Mouse (Mus musculus): ENCODE data around the gene Tapbpl. TPM values are rescaled to one million over a fixed set of nuclear protein-coding genes. Genes with fewer than 3 reads are reported as not detected.

The Tapbpl gene
- total and polyA plus RNA-seq, 2 experiments from 2014 or later: 4.3 to 6.9 TPM

DNA sequence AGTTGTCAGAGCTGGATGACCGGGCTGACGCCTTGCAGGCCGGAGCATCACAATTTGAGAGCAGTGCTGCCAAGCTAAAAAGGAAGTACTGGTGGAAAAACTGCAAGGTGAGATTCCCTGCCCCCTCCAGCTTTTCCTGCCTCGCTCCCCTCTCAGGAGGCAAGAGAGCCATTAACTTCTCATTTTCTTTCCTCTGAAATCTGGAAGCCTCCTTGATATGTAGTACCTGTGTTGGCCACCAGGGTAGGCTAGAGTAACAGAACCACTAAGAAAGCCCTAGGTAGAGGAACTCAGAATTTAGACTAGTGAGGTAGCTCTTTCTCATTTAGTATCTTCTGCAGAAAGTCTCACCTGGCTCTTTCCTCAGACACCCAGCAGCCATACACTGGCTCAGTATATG is 12.7 kb downstream of the Tapbpl start:
- Histone ChIP-seq H3K4me3 (ENCODE audit: low read depth, low read length) (no peak overlapping the region), H3K9me3 (ENCODE audit: low read length) (no peaks in the 10 kb centered on the region), H3K36me3 (ENCODE audit: insufficient read depth) (no peaks in the 10 kb centered on the region), H3K9ac (no peak overlapping the region), H3K27ac (ENCODE audit: low read depth, low read length) (no peak overlapping the region), H3K27me3 (ENCODE audit: insufficient read depth, low read length) (no peaks in the 10 kb centered on the region), H3K4me1 (ENCODE audit: insufficient read depth) (no peaks in the 10 kb centered on the region), H3K4me2 (ENCODE audit: low read depth) (no peak overlapping the region)
- ATAC-seq (no peak), DNase-seq (peak; percentile 63)
- peak; percentile 83 for TF ChIP-seq CTCF (IDR thresholded peaks at IDR 0.05; ENCODE audit: low read depth)
- WGBS: 73% methylated on average over 4 of the region's 4 CpGs

GRCm38 (mm10) chr6:125217899-125218298 is 13.8 kb downstream of the Tapbpl start:
- WGBS: 75% methylated on average over 11 of the region's 11 CpGs
- H3K4me3 ChIP-seq (ENCODE audit: low read depth, low read length): no peak overlapping the region
- no peaks in the 10 kb centered on the region for H3K4me1 ChIP-seq (ENCODE audit: insufficient read depth)
- DNase-seq (no peak), ATAC-seq (no peak)
- no peak overlapping the region for H3K4me2 ChIP-seq (ENCODE audit: low read depth)
- no peak for TF ChIP-seq CTCF (IDR thresholded peaks at IDR 0.05; ENCODE audit: low read depth)
- no peaks in the 10 kb centered on the region for H3K9me3 ChIP-seq (ENCODE audit: low read length)
- H3K9ac ChIP-seq: no peak overlapping the region
- peaks cover 5% of the 10 kb centered on the region; the same call in 1 of the 2 replicates for H3K27me3 ChIP-seq (ENCODE audit: insufficient read depth, low read length)
- H3K27ac ChIP-seq (ENCODE audit: low read depth, low read length): no peak overlapping the region
- H3K36me3 ChIP-seq (ENCODE audit: insufficient read depth): no peaks in the 10 kb centered on the region

GRCm38 (mm10) chr6:125216898-125217297 is 14.8 kb downstream of the Tapbpl start:
- Histone ChIP-seq H3K9me3 (ENCODE audit: low read length) (no peaks in the 10 kb centered on the region), H3K9ac (no peak overlapping the region), H3K4me2 (ENCODE audit: low read depth) (0 out of 2 replicates have a peak overlapping the region, but pooled peaks have one; percentile 92), H3K4me1 (ENCODE audit: insufficient read depth) (no peaks in the 10 kb centered on the region), H3K27ac (ENCODE audit: low read depth, low read length) (no peak overlapping the region), H3K27me3 (ENCODE audit: insufficient read depth, low read length) (peaks cover 5% of the 10 kb centered on the region; the same call in 1 of the 2 replicates), H3K4me3 (ENCODE audit: low read depth, low read length) (no peak overlapping the region), H3K36me3 (ENCODE audit: insufficient read depth) (no peaks in the 10 kb centered on the region)
- TF ChIP-seq CTCF (IDR thresholded peaks at IDR 0.05; ENCODE audit: low read depth): no peak
- ATAC-seq: no peak
- no peak for DNase-seq
- WGBS: 73% methylated on average over 2 of the region's 2 CpGs

- 0 out of 2 replicates have a peak, but pooled peaks have one; percentile 9 for TF ChIP-seq CTCF (IDR thresholded peaks at IDR 0.05; ENCODE audit: low read depth)
- Histone ChIP-seq H3K4me3 (ENCODE audit: low read depth, low read length) (peak within 1 kb of the TSS; percentile 76), H3K27me3 (ENCODE audit: insufficient read depth, low read length) (peaks cover 5% of the 10 kb centered on the region; the same call in 1 of the 2 replicates), H3K27ac (ENCODE audit: low read depth, low read length) (peak within 1 kb of the TSS; percentile 82), H3K4me2 (ENCODE audit: low read depth) (peak within 1 kb of the TSS; percentile 92), H3K36me3 (ENCODE audit: insufficient read depth) (no peaks in the 10 kb centered on the region), H3K9me3 (ENCODE audit: low read length) (no peaks in the 10 kb centered on the region), H3K9ac (peak within 1 kb of the TSS; percentile 84), H3K4me1 (ENCODE audit: insufficient read depth) (no peaks in the 10 kb centered on the region)
- peak; percentile 96 for DNase-seq
- under 1% methylated on average over 48 of the region's 48 CpGs for WGBS
- ATAC-seq: peak; percentile 96
These were observed 16.3 kb downstream of the Tapbpl start, which contains the start of gene Vamp1 for GRCm38 (mm10) chr6:125215148-125215954. Gene Vamp1, plus strand, starts transcription at chr6:125215551.

GRCm38 (mm10) chr6:125213715-125214114 is 17.9 kb downstream of the Tapbpl start:
- ATAC-seq (no peak), DNase-seq (no peak)
- 85% methylated on average over 6 of the region's 6 CpGs for WGBS
- no peaks in the 10 kb centered on the region for H3K4me1 ChIP-seq (ENCODE audit: insufficient read depth)
- H3K4me2 ChIP-seq (ENCODE audit: low read depth): no peak overlapping the region
- peaks cover 5% of the 10 kb centered on the region; the same call in 1 of the 2 replicates for H3K27me3 ChIP-seq (ENCODE audit: insufficient read depth, low read length)
- H3K36me3 ChIP-seq (ENCODE audit: insufficient read depth): no peaks in the 10 kb centered on the region
- H3K4me3 ChIP-seq (ENCODE audit: low read depth, low read length): no peak overlapping the region
- no peak for TF ChIP-seq CTCF (IDR thresholded peaks at IDR 0.05; ENCODE audit: low read depth)
- H3K9me3 ChIP-seq (ENCODE audit: low read length): no peaks in the 10 kb centered on the region
- H3K27ac ChIP-seq (ENCODE audit: low read depth, low read length): no peak overlapping the region
- no peak overlapping the region for H3K9ac ChIP-seq

DNA sequence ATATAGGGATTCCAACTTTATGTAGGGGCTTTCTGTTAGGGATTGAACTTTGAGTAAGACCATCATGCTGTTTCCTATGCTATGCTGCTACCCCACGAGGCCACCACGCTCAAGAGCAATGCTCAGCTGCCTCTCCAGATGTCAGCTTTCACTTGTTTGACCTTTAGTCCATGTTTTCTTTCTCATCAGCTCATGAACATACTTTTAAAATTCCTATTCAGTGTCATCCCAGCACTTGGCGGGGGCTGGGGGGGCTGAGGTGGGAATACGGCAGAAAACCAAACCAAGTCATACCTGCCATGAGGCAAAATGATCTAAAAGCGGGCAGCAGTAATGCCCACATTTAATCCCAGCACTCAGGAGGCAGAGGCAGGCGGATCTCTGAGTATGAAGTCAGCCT is 18.5 kb downstream of the Tapbpl start:
- no peaks in the 10 kb centered on the region for H3K4me1 ChIP-seq (ENCODE audit: insufficient read depth)
- no peaks in the 10 kb centered on the region for H3K9me3 ChIP-seq (ENCODE audit: low read length)
- ATAC-seq (no peak), DNase-seq (no peak)
- H3K27me3 ChIP-seq (ENCODE audit: insufficient read depth, low read length): peaks cover 5% of the 10 kb centered on the region; the same call in 1 of the 2 replicates
- TF ChIP-seq CTCF (IDR thresholded peaks at IDR 0.05; ENCODE audit: low read depth): no peak
- no peaks in the 10 kb centered on the region for H3K36me3 ChIP-seq (ENCODE audit: insufficient read depth)
- H3K4me2 ChIP-seq (ENCODE audit: low read depth): no peak overlapping the region
- H3K27ac ChIP-seq (ENCODE audit: low read depth, low read length): no peak overlapping the region
- H3K4me3 ChIP-seq (ENCODE audit: low read depth, low read length): no peak overlapping the region
- no peak overlapping the region for H3K9ac ChIP-seq
- WGBS: 79% methylated on average over 6 of the region's 6 CpGs

- H3K9me3 ChIP-seq (ENCODE audit: low read length): no peaks in the 10 kb centered on the region
- ATAC-seq (no peak), DNase-seq (no peak)
- no peaks in the 10 kb centered on the region for H3K4me1 ChIP-seq (ENCODE audit: insufficient read depth)
- TF ChIP-seq CTCF (IDR thresholded peaks at IDR 0.05; ENCODE audit: low read depth): no peak
- H3K27ac ChIP-seq (ENCODE audit: low read depth, low read length): no peak overlapping the region
- H3K27me3 ChIP-seq (ENCODE audit: insufficient read depth, low read length): peaks cover 5% of the 10 kb centered on the region; the same call in 1 of the 2 replicates
- H3K9ac ChIP-seq: no peak overlapping the region
- H3K4me2 ChIP-seq (ENCODE audit: low read depth): no peak overlapping the region
- no peaks in the 10 kb centered on the region for H3K36me3 ChIP-seq (ENCODE audit: insufficient read depth)
- H3K4me3 ChIP-seq (ENCODE audit: low read depth, low read length): no peak overlapping the region
- WGBS: 40% methylated on average over 2 of the region's 2 CpGs
These were observed 19.0 kb downstream of the Tapbpl start for GRCm38 (mm10) chr6:125212621-125213020.
